Mouse (Mus musculus): ENCODE data around the gene Mab21l1. TPM values are rescaled to one million over a fixed set of nuclear protein-coding genes. Genes with fewer than 3 reads are reported as not detected.

Gene Mab21l1
- polyA plus RNA-seq, 1 experiment from 2014 or later = 2.9 TPM

DNA sequence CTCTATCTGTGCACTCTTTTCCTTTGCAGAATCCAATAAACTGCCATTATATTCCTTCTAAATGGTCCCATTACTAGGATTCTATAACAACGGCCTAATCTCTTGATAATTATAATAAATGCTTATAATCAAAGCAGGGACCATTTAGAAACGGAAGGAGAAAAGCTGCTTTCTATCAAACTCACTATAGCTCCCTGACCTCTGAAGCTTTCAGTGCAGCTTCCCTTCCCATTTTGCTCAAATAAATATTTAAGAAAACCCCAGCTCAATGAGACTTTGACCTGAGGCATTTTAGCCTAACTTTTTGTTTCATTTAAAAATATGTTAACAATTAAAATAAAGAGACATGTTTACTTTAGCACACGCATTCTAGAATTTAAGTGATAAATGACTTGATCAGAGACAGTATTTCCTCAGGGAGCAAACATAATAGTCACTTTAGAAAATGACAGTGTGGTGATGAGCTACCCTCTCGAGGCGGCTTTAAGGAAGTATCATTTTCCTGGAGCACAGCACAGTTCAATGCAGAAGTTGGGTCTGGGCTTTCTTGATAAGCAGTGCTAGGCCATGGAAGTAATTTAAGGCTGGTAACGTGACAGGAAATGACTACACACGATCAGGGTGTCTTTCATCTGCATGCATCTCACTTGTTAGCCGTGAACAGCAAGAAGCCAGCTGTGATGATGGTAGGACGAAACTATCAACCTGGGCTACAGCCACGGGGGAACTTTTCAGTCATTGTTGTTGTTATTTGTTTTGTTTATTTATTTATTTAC lies 46.4 kb downstream of the Mab21l1 start:
- TF ChIP-seq EP300 (optimal IDR thresholded peaks at IDR 0.05) = no peak
- no peak for TF ChIP-seq CTCF (IDR thresholded peaks at IDR 0.05; ENCODE audit: low read depth)
- ATAC-seq (ENCODE audit: low FRiP score, low TSS enrichment) = no peak
- no peak overlapping the region for H3K9ac ChIP-seq (ENCODE audit: low read length)
- no peak overlapping the region for H3K27ac ChIP-seq (replicated peaks)
- H3K36me3 ChIP-seq (ENCODE audit: control insufficient read depth, insufficient read depth, low read length) = no peaks in the 10 kb centered on the region
- H3K4me2 ChIP-seq (replicated peaks; ENCODE audit: low read depth) = no peak overlapping the region
- H3K27me3 ChIP-seq (ENCODE audit: control insufficient read depth, insufficient read depth, low read length) = no peaks in the 10 kb centered on the region
- H3K9me3 ChIP-seq (ENCODE audit: control insufficient read depth, low read length) = no peaks in the 10 kb centered on the region
- H3K4me1 ChIP-seq (replicated peaks; ENCODE audit: control insufficient read depth, insufficient read depth) = no peaks in the 10 kb centered on the region
- 38% methylated on average over 10 of the region's 10 CpGs for WGBS
- DNase-seq (ENCODE audit: low spot score) = no peak
- no peak overlapping the region for H3K4me3 ChIP-seq (ENCODE audit: low read depth, low read length)

DNA sequence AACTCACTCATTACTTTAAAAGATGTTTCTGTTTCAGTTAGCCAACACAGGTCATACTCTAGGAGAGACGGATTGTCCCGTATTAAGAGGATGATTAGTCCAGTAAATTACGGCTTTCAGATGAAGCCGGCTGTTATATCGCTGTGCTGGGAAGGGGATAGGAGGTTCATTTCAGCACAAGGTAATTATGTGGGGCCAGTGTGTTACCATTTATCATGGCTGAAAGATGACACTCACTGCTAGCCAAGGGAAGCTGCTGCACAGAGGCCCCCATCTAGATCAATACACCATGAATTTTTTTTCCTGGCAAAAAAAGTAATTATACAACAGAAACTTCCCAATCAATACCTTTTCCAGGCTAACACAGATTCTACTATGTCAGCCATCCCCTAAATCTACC lies 47.9 kb downstream of the Mab21l1 start:
- Histone ChIP-seq H3K4me2 (replicated peaks; ENCODE audit: low read depth) (no peak overlapping the region), H3K9ac (ENCODE audit: low read length) (no peak overlapping the region), H3K27me3 (ENCODE audit: control insufficient read depth, insufficient read depth, low read length) (no peaks in the 10 kb centered on the region), H3K4me3 (ENCODE audit: low read depth, low read length) (no peak overlapping the region), H3K36me3 (ENCODE audit: control insufficient read depth, insufficient read depth, low read length) (no peaks in the 10 kb centered on the region), H3K9me3 (ENCODE audit: control insufficient read depth, low read length) (no peaks in the 10 kb centered on the region), H3K4me1 (replicated peaks; ENCODE audit: control insufficient read depth, insufficient read depth) (no peaks in the 10 kb centered on the region), H3K27ac (replicated peaks) (no peak overlapping the region)
- ATAC-seq (ENCODE audit: low FRiP score, low TSS enrichment) = no peak
- TF ChIP-seq CTCF (IDR thresholded peaks at IDR 0.05; ENCODE audit: low read depth) = no peak
- no peak for TF ChIP-seq EP300 (optimal IDR thresholded peaks at IDR 0.05)
- no peak for DNase-seq (ENCODE audit: low spot score)
- WGBS = 66% methylated on average over 5 of the region's 5 CpGs
